Mouse (Mus musculus) common myeloid progenitor, adult 5-6 weeks (primary cell): Measurements from ENCODE around the gene Furin. TPM values are rescaled to one million over a fixed set of nuclear protein-coding genes. Genes with fewer than 3 reads are reported as not detected.
A peak's percentile ranks its signal among the peaks of the same experiment; 100 is the strongest.

ENCODE experiments used
- ATAC-seq: replicated peaks from 2 replicates; pipeline ENCODE4 v1.8.0; 2016; ENCODE audit warnings: low read depth, mild to moderate bottlenecking, moderate TSS enrichment, inconsistent platforms; ENCODE audit not compliant: poor library complexity, severe bottlenecking
- total RNA-seq: library from RNA; stranded (forward); fragments of 200-1000, 187-1606 nt; gene quantifications from 2 replicates; pipeline ENCODE4 v1.2.3, GENCODE M21; 2017

Furin gene
- total RNA-seq, 1 experiment from 2014 or later, result 14.4 TPM

DNA sequence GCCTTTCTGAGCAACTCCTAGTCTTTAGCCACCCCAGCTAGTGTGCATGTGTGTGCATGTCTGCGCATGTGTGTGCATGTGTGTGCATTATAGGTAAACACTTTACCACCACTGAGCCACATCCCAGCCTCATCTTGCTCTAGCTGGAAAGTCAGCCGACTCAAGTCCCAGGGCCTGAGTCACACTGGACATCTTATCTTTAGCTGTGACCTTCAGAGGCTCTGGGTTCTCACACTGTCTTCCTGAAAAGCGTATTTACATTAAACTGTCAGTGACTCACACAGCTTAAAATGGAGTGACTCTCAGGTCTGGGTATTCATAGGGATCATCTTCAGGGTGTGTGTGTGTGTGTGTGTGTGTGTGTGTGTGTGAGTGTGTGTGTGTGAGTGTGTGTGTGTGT is 30.4 kb upstream of the Furin start:
- ATAC-seq, result no peak

DNA sequence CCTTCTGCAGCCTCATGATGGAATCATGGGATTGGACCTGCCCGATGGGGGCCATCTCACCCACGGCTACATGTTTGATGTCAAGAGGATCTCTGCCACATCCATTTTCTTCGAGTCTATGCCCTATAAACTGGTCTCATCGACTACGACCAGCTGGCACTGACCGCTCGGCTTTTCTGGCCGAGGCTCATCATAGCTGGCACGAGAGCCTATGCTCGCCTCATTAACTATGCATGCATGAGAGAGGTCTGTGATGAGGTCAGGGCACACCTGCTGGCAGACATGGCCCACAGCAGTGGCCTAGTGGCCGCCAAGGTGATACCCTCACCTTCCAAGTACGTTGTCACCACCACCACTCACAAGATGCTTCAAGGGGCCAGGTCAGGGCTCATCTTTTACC is 24.4 kb upstream of the Furin start:
- no peak for ATAC-seq

DNA sequence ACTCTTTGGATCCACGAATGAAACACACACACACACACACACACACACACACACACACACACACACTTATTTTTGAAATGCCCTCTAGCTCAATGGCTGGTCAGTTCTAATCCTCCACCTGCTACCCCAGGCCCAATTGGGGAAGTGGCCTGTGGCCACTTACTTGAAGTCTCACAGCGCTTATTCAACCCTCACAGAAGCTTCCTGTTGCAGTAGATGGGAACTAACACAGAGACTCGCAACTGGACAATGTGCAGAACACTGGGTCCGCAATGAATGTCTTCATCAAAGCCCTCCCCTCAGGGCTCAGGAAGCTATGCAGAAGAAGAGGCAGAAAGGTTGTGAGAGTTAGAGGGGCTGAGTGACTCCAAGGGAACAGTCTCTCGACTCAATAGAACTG is 22.5 kb upstream of the Furin start:
- ATAC-seq, result peak; percentile 52

DNA sequence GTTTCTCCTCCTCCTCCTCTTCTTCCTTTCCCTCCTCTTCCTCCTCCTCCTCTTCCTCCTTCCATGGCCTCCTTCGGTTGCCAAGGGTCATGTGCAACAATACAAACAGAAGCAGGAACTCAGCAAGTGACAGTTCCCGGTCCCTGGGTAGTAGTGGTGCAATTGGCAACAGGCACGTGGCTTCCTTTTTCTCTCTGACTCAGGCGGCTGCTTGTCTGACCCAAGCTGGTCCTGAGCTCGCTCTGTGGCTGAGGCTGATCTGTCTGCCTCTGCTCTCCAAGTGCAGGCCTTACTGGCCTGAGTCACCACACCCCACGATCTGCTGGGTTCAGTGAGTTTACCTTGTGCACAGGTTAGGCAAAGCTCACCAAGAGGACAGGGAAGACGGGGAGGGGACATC is 21.1 kb upstream of the Furin start:
- peak; percentile 80 for ATAC-seq

DNA sequence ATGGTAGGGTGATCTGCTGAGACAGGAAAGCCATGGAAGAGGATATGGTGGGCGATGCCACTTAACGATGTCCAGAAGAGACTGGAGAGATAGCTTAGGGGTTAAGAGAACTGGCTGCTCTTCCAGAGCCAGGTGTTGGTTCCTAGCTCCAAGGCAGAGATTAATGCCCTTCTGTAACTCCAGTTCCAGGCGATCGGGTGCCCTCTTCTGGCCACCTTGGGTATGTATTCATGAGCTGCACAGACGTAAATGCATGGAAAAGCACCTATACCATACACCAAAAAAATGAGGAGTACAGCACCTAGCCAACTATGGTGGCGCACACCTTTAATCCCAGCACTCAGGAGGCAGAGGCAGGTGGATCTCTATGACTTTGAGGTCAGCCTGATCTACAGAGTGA is 19.5 kb upstream of the Furin start:
- no peak for ATAC-seq

DNA sequence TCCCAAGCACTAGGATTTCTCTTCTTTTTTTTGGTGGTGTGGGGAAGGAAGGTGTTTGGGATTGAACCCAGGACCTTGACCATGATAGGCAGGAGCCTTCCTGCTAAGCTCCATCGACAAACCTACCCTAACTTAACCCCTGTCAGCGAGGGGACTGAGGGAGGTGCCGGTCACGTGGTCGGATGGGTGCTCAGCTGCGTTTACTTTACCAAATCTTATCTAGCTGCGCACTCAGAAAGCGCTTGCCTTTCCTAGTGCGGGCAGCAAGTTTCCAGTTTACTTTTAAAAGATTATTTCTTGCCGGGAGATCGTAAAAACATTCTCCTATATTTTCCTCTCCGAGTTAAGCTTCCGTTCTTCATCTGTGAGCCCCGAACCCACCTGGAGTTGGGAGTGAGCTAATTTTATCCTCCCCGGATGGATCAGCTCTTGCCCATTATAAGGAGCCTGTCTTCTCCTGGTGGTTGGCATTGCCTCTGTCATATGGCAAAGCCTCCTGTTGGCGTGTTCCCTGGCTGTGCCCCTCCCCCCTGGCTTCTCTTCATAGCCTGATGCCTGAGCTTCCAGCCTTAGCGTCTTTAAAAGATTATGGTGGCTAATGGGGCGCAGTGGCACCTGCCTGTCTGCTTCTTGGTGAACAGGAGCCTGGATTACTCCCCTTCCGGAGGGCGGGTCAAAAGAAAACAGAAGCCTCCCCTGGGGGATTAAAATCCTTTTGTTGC is 17.7 kb upstream of the Furin start:
- ATAC-seq, result no peak

DNA sequence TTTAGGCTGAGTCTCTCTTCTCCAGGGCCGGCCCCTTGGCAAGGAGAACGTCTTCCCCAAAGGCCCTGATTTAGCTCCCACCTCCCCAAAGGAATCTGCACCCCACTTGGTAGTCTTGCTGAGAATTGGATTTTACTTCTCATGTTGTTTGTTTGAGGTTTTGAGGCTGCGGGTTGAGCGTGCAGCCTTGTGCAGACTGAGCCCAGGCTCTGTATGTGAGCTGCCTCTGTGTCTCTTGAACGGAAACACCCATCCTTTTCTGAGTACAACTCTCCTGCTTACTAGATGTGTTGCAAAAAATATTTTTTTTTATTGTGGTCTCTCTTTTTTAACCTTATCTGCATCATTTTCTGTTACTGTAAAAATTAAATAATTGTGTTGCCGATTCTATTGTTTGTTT is 16.3 kb upstream of the Furin start:
- no peak for ATAC-seq

DNA sequence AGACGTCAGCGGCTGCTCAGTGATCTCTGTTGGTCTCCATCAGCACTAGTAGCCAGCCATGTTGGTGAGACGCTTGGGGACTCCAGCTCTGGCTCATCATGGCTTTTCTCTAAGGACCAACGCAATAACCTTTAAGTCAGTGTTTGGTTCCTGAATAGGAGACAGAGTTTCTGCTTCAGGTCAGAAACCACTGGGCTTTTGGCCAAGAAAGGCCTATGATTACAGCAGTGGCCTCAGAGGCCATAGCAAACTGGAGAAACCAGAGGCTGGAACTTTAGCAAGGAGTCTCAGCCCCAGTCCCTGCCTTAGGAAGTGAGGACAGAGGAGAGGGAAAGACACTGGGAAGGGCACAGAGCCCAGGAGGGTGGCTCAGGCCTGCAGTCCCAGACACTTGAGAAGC is 15.3 kb upstream of the Furin start:
- ATAC-seq, result no peak

DNA sequence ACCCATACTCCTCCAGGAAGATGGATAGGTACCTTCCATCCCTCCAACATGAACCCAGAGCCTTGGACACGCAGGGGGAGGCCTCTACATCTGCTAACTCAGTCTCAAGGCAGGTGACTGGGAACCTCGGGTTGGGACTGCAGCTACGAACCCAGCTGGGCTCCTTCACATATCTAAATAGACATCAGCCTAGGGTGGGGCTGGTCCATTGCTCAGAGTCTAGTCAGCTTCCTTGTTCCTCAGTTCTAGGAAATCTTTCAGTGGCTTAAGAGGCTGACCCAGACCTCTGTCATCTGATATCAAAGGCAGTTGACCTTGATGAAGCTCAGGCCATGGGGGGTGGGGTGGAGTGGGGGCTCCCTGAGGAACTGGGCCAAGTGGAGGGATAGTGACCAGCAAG is 14.0 kb upstream of the Furin start:
- ATAC-seq, result no peak

DNA sequence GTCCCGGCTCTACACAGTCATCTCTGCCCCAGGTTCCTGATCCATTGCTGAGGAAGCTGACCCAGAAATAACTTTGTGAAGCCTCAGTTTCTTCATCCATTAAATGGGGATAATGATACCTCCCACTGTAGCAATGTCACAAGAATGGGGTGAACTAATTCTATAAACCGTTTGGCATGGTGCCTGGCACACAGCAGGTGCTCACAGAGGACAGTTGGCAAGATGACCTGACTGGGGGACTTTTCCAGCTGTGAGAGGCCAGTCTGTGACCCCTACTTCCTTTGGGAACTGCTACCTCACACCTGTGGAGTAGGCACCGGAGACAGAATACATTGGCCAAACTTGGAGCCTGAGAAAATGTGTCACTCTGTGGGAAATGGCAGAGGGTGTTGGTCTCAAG is 12.8 kb upstream of the Furin start:
- no peak for ATAC-seq

DNA sequence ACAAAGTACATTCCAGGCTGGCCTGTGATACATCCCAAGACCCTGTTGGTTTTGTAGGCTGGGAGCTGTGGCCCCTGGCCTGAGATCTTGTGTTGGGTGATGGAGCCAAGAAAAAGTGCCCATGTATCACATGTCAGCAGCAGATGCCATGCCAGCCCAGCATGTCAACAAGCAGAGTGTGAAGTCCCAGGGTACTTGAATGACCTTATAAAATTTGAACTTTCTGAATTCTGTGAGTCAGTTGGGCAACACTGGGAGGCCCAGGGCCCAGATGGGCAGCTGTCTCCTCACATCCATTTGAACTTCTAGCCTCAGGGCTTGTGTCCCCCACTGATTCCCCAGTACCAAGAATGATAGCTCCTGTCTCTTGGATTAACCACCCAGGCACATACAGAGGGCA is 12.4 kb upstream of the Furin start:
- no peak for ATAC-seq

DNA sequence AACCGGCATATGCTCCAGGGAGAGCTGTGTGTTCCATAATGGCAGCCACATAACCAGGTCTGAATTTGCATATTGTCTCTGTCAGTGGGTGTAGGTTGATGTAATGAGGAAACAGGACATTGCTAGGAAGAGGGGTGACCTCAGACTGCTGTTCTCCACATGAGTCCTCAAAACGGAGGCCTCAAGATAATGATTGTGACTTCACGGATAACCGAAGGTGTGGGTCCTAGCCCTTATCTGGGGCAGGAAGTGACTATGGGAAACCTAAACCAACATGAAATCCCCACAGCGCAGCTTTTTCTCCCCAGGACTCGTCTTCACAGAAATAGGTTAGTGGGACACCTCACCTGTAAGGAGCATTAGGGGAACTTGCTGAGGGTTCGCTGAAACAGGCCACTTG is 11.7 kb upstream of the Furin start:
- ATAC-seq, result peak; percentile 61

DNA sequence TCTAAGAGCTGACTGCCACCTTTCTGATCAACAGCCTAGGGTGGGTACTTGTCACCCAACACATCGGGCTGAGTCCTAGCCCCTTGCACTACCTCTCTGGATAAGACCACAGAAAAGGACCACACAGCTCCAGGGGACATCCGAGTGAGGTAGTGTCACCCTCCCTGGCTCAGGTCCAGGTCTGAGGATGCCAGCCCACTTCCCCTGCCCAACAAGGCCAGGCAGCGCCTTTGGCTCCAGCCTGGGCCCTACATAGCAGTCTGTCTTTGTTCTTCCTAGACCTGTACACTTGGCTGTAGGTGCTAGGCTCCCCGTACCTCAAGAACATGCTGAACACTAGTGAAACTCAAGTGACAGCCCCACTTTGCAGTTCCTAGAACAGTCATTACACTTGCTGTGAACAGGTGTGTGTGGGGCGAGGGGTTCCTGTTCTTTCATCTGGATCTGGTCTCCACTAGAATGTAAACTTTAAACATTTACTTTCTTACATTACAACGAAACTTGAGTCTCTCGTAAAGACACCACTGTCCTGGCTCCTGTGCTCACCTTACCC is 9.1 kb upstream of the Furin start:
- peak; percentile 70 for ATAC-seq

DNA sequence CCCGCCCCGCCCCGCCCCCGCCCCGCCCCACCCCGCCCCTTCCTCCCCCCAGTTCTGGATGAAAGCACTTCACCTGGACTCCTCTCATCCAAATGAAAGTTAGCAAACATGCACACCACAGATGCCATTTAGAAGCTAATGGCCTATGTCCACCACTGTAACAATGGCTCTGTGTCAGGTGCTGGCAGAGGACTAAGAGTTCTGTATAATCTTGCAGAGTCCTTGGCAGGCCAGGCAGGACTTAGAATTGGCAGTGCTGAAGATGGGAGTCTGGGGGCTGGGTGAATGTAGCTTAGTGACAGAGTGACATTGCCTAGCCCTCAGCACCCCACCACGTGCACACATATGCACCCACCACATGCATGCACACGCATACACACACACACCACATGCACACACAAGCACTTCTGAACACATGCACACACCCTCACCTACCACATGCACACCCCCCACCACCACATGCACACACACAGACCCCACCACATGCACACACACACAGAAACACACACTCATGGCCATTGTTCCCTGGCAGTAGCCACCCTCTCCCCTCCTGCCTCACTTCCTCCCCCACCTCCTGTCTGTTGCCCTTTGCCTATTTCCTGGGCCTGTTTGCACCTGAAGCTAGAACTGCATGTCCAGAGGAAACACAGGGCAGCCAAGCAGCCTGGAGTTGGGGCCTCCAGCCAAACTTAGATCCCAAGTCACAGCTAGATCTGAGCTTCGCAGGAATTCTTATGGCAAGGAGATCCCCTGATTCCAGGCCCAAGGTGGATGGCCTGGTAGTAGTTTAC is 8.5 kb upstream of the Furin start:
- no peak for ATAC-seq

DNA sequence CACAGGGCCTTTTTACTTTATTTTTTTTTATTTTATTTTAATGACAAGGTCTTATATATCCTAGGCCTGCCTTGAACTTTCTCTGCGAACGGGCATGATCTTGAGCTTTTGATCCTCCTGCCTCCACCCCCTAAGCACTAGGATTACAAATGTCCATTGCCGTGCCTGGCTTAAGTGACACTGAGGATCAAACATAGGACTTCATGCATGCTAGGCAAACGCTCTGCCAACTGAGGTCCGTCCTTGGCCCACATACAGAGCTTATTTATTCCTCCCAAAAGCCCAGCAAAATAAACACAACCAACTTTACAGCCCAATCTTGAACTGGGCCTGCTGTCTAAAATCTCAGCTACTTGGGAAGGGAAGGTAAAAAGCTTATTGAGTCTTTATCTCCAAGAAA is 7.5 kb upstream of the Furin start:
- ATAC-seq, result no peak

DNA sequence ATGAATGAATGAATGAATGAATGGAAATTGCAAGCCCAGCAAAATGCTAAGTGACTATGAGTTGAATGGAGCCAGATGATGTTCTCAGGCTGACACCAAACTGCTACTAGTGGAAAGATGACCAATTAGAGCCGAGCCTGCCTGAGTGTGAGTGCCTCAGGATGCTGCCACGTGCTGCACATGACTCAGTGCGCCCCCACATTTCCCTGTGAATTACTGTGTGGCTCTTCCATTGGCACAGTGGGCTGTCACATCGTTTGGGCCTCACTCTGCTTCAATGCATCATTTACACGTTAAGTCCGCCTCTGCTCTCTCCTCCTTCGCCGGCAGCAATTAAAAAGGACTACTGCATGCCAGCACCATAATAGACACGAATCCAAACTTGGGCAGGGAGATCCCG is 7.0 kb upstream of the Furin start:
- ATAC-seq, result no peak

DNA sequence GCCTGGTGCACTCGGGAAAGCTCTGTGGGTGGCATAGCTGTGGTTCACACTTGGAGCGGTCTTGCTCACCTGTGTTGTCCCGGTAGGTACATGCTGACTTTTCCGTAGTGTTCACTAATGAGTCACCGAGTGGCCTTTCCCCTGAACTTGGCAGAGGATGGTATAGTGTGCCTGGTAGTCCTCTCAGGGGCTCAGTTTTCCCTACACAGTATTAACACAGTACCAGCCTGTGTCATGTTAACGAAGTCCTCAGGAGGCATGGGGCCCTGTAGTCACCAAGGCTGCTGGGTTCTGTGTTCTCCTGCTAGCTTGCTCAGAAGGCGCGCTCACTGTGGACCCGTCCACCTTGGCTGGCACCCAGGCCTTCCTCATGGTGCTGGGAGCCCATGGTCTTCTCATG is 5.1 kb upstream of the Furin start:
- ATAC-seq, result no peak

DNA sequence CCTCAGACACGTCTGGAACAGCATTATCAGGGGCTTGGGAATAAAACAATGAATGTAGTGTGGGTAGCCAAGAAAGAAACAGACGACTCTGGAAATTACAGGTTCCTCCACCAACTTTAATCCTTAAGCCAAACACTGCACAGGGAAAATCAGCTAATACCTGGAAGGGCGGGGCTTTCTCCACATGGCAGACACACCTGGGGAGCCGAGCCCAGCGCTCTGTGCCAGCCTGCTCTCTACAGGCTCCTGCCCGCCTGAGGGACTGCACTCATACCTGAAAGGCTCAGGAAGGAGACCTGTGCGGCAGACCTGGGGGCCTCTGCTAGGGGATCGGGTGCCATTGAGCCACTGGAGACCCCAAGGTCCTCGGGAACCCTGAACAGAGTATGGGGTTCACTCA is 2.5 kb upstream of the Furin start:
- no peak for ATAC-seq

DNA sequence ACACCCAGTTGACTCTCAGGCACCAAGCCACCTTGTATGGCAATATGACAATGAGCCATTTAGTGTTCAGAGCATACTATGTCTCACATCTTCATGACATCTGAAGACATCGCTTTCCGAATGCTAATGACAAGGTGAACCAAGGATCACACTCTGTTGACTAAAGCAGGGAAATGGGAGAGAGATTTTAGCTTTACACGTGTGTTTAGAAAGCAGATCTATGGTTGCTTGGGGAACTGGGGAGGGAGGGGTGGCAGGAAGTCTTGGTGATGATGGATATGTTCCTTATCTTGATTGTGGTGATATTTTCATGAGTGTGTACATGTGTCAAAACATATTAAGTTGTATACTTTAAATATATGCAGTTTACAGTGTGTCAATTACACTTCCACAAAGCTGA is 950 bp upstream of the Furin start:
- no peak for ATAC-seq

DNA sequence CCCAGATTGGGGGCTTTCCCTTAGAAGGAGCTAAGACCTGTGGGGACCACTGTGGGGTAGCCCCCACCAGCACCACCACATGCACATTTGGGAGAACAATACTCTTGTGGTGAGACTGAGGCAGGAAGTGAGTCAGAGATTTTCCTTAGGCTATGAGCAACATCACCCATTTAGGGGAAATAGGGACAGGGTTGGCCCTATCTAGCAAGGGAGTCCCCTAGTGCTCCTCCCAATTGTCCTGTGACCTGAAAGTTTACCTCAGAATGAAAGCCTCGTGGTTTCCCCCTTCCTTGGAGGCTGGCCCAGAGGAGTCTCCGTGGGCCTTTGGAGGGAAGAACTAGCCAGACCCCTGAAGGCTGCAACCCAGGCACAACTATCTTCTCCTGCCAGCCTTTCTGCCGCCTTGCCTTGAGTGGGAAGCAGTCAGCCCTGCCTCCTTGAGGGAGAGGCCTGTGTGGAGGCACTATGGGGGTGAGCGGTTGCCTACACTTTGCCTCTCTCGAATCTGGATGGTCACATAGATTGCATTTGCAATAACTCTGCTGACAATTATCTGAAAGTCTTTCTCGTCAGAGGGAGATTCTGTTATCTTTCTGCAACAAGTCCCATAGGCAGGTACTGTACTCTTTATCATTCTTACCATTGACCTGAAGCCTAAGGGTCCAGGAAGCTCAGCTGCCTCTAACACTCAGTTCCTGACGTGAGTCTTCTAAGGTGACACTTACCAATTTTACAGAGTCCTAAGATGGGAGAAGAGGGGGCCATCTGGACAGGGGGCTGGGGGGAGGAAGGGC is 938 bp downstream of the Furin start:
- ATAC-seq, result peak; percentile 76

DNA sequence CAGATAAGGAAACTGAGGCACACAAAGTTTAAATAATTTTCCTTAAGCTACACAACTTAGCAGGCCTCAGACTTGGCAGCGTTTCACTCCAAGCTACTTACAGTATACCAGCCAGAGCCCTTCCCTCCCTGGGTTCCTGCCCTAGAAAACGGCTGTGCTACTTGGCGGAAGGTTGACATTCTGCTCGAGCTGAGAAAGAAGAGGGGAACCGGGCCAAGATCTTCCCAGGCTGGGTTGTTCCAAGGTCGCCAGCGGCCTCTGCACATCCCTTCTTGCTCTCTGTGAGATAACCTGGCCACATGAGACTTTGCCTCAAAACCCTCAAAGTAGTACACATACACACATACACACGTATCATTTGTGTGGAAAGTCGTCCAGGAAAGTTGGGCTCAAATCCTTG is 1.7 kb downstream of the Furin start:
- no peak for ATAC-seq
